Mouse (Mus musculus) liver, embryonic 16.5 days (tissue): Measurements from ENCODE around the gene Arsb. TPM values are rescaled to one million over a fixed set of nuclear protein-coding genes. Genes with fewer than 3 reads are reported as not detected.
"Not testable (repeated sequence)": the region's sequence is repeated elsewhere in the genome, so short reads cannot be mapped to it uniquely, and the experiment has no call there.

Source experiments
- ATAC-seq: fragments of 200-750 bp; cut with Nextera tagmentation; 2 replicates; pipeline ENCODE4 v1.8.0; 2017; ENCODE audit warnings: low read depth, mild to moderate bottlenecking, moderate number of reproducible peaks, moderate library complexity
- H3K27ac ChIP-seq: fragments of 300-500 bp; sonication (generic); 2 replicates; pipeline ENCODE4 v1.5.1; 2014; ENCODE audit warnings: mild to moderate bottlenecking, low read length
- H3K27me3 ChIP-seq: fragments of 300-500 bp; sonication (generic); 2 replicates; pipeline ENCODE4 v1.6.1; 2014; ENCODE audit warnings: low read depth, low read length, mixed read lengths; ENCODE audit not compliant: control insufficient read depth, insufficient read depth
- H3K36me3 ChIP-seq: fragments of 300-500 bp; sonication (generic); 2 replicates; pipeline ENCODE4 v1.6.1; 2014; ENCODE audit warnings: mild to moderate bottlenecking; ENCODE audit not compliant: control insufficient read depth, insufficient read depth
- H3K4me1 ChIP-seq: fragments of 300-500 bp; sonication (generic); 2 replicates; pipeline ENCODE4 v1.6.1; 2014; ENCODE audit warnings: low read depth, low read length, mixed read lengths; ENCODE audit not compliant: control insufficient read depth
- H3K4me2 ChIP-seq: fragments of 300-500 bp; sonication (generic); 2 replicates; pipeline ENCODE4 v1.6.1; 2014; ENCODE audit warnings: low read depth, low read length, mixed read lengths
- H3K4me3 ChIP-seq: fragments of 300-500 bp; sonication (generic); 2 replicates; pipeline ENCODE4 v1.5.1; 2014; ENCODE audit warnings: low read depth, mild to moderate bottlenecking, low read length
- H3K9ac ChIP-seq: fragments of 300-500 bp; sonication (generic); 2 replicates; pipeline ENCODE4 v1.6.1; 2014; ENCODE audit warnings: low read depth, low read length
- H3K9me3 ChIP-seq: fragments of 300-500 bp; sonication (generic); replicated peaks from 2 replicates; pipeline ENCODE4 v1.6.1; 2016; ENCODE audit warnings: low read length; ENCODE audit not compliant: control insufficient read depth
- WGBS: fragments of 180-500 bp; shearing (Covaris S2); extraction: QIAGEN DNeasy Blood & Tissue Kit; methylation state at CpG from one replicate; pipeline ENCODE4 v1.1.7; 2014; ENCODE audit not compliant: insufficient replicate concordance; 5-methylcytosine and 5-hydroxymethylcytosine counted together
- polyA plus RNA-seq: library from polyadenylated mRNA; unstranded; fragments of >200 nt; fragmentation: Nextera tagmentation; extraction: Ambion mirVana; gene quantifications from 2 replicates; pipeline ENCODE4 v1.2.1, GENCODE M21; 2015

Arsb gene
- polyA plus RNA-seq, 1 experiment from 2014 or later, result 5.5 TPM

- no peak overlapping the region for H3K27ac ChIP-seq
- H3K4me3 ChIP-seq, result no peak overlapping the region
- no peak for ATAC-seq
- H3K36me3 ChIP-seq, result no peaks in the 10 kb centered on the region
- H3K9ac ChIP-seq, result no peak overlapping the region
- H3K4me2 ChIP-seq, result no peak overlapping the region
- 28% methylated on average over 5 of the region's 5 CpGs for WGBS
- no peaks in the 10 kb centered on the region for H3K9me3 ChIP-seq
- H3K4me1 ChIP-seq, result no peaks in the 10 kb centered on the region
- no peaks in the 10 kb centered on the region for H3K27me3 ChIP-seq
These were observed 11.4 kb downstream of the Arsb start for GRCm38 (mm10) chr13:93782823-93783222.

GRCm38 (mm10) chr13:93785329-93785728, 13.9 kb downstream of the Arsb start:
- Histone ChIP-seq H3K4me1 (no peaks in the 10 kb centered on the region), H3K27me3 (no peaks in the 10 kb centered on the region), H3K36me3 (no peaks in the 10 kb centered on the region), H3K4me2 (no peak overlapping the region), H3K4me3 (no peak overlapping the region), H3K9ac (no peak overlapping the region), H3K9me3 (no peaks in the 10 kb centered on the region), H3K27ac (no peak overlapping the region)
- 42% methylated on average over 3 of the region's 3 CpGs for WGBS
- no peak for ATAC-seq

- no peak overlapping the region for H3K9ac ChIP-seq
- H3K27ac ChIP-seq, result no peak overlapping the region
- H3K4me1 ChIP-seq, result no peaks in the 10 kb centered on the region
- H3K36me3 ChIP-seq, result no peaks in the 10 kb centered on the region
- ATAC-seq, result no peak
- no peaks in the 10 kb centered on the region for H3K27me3 ChIP-seq
- H3K9me3 ChIP-seq, result no peaks in the 10 kb centered on the region
- WGBS, result 50% methylated on average over 2 of the region's 2 CpGs
- H3K4me3 ChIP-seq, result no peak overlapping the region
- H3K4me2 ChIP-seq, result no peak overlapping the region
These were observed 14.6 kb downstream of the Arsb start for GRCm38 (mm10) chr13:93786051-93786450.

GRCm38 (mm10) chr13:93787647-93788046, 16.2 kb downstream of the Arsb start:
- H3K27ac ChIP-seq, result no peak overlapping the region
- no peak overlapping the region for H3K4me3 ChIP-seq
- WGBS, result 57% methylated on average over 8 of the region's 8 CpGs
- H3K9ac ChIP-seq, result no peak overlapping the region
- no peaks in the 10 kb centered on the region for H3K36me3 ChIP-seq
- no peak overlapping the region for H3K4me2 ChIP-seq
- no peak for ATAC-seq
- no peaks in the 10 kb centered on the region for H3K9me3 ChIP-seq
- H3K4me1 ChIP-seq, result no peaks in the 10 kb centered on the region
- H3K27me3 ChIP-seq, result no peaks in the 10 kb centered on the region

GRCm38 (mm10) chr13:93792945-93793642, 21.7 kb downstream of the Arsb start:
- no peak overlapping the region for H3K27ac ChIP-seq
- H3K4me1 ChIP-seq, result no peaks in the 10 kb centered on the region
- no peaks in the 10 kb centered on the region for H3K27me3 ChIP-seq
- 47% methylated on average over 11 of the region's 11 CpGs for WGBS
- ATAC-seq, result peak; percentile 76
- H3K9me3 ChIP-seq, result no peaks in the 10 kb centered on the region
- no peak overlapping the region for H3K4me3 ChIP-seq
- H3K4me2 ChIP-seq, result no peak overlapping the region
- H3K9ac ChIP-seq, result no peak overlapping the region
- no peaks in the 10 kb centered on the region for H3K36me3 ChIP-seq

GRCm38 (mm10) chr13:93793643-93794182, 22.3 kb downstream of the Arsb start:
- Histone ChIP-seq H3K4me2 (no peak overlapping the region), H3K9ac (no peak overlapping the region), H3K4me3 (no peak overlapping the region), H3K27me3 (no peaks in the 10 kb centered on the region), H3K4me1 (no peaks in the 10 kb centered on the region), H3K27ac (no peak overlapping the region), H3K36me3 (no peaks in the 10 kb centered on the region), H3K9me3 (no peaks in the 10 kb centered on the region)
- WGBS, result 64% methylated on average over 10 of the region's 10 CpGs
- ATAC-seq, result no peak

- WGBS, result 59% methylated on average over 5 of the region's 5 CpGs
- H3K4me1 ChIP-seq, result no peaks in the 10 kb centered on the region
- ATAC-seq, result no peak
- no peaks in the 10 kb centered on the region for H3K27me3 ChIP-seq
- H3K27ac ChIP-seq, result no peak overlapping the region
- no peaks in the 10 kb centered on the region for H3K9me3 ChIP-seq
- no peak overlapping the region for H3K4me3 ChIP-seq
- no peak overlapping the region for H3K4me2 ChIP-seq
- H3K9ac ChIP-seq, result no peak overlapping the region
- no peaks in the 10 kb centered on the region for H3K36me3 ChIP-seq
These were observed 25.7 kb downstream of the Arsb start for GRCm38 (mm10) chr13:93797011-93797600.

GRCm38 (mm10) chr13:93810311-93810710, 38.9 kb downstream of the Arsb start:
- not testable (repeated sequence) for H3K4me2 ChIP-seq, H3K4me3 ChIP-seq, H3K9ac ChIP-seq, H3K4me1 ChIP-seq, H3K27me3 ChIP-seq, H3K36me3 ChIP-seq, H3K27ac ChIP-seq, H3K9me3 ChIP-seq, ATAC-seq
- WGBS, result 57% methylated on average over 2 of the region's 2 CpGs

- Histone ChIP-seq H3K4me1 (no peaks in the 10 kb centered on the region), H3K27me3 (no peaks in the 10 kb centered on the region), H3K4me3 (no peak overlapping the region), H3K27ac (no peak overlapping the region), H3K9ac (no peak overlapping the region), H3K9me3 (no peaks in the 10 kb centered on the region), H3K4me2 (no peak overlapping the region), H3K36me3 (no peaks in the 10 kb centered on the region)
- WGBS, result 75% methylated on average over 6 of the region's 6 CpGs
- no peak for ATAC-seq
These were observed 42.7 kb downstream of the Arsb start for GRCm38 (mm10) chr13:93814081-93814480.
